Comparison of ENCODE assay signal across 14 mouse cellular contexts in genomic region chr11:66482501-66482900, GRCm38 (mm10). TPM values are rescaled to one million over a fixed set of nuclear protein-coding genes. Genes with fewer than 3 reads are reported as not detected.
DNase-seq lines count a peak whose midpoint lies in the region.
"Had no signal": no experiment of that assay in that cellular context is flagged by ENCODE, and none has a peak within 500 bp of the region (broad histone marks: within the 10 kb centered on the region; RNA-seq: fewer than 3 reads in every experiment).

No protein-coding gene starts in this region.

- DNase-seq in kidney, postnatal 14 days: peak; percentile 5
- DNase-seq in kidney, postnatal 36 days: no peak
- DNase-seq in right cerebral cortex, adult 18-20 months: peak; percentile 66
- no peak for DNase-seq in right cerebral cortex, postnatal 4 days
- peak; percentile 60 for DNase-seq in layer of hippocampus, adult 9-11 months
- peak; percentile 32 to 57 for DNase-seq in right cerebral cortex, postnatal 36 days (ENCODE audit: low spot score in 2 of 2)
- no peak for DNase-seq in adrenal gland, adult 8-10 months
- no peak for DNase-seq in gastrocnemius, postnatal 25 days
- DNase-seq: cerebellum, postnatal 36 days; heart, adult 2 months; heart, postnatal 36 days; kidney, adult 11 months; thymus, adult 18-20 months had no signal

RNA-seq across cellular contexts. Expression of gene Shisa6, which starts 43.3 kb away (rescaled TPM):
- total RNA-seq in adrenal gland, adult 8-10 months (2022): 1 to 10 TPM in 1 of 4 experiments, under 1 TPM in 3; 0.15 to 1.0 (median 0.61) TPM
- under 1 TPM; 0.13 to 0.95 TPM for total RNA-seq in gastrocnemius, postnatal 25 days (2021)
- total RNA-seq: CH12.LX had no signal

Comparison
In these comparisons a context has a peak if more than half of its experiments do, and no peak if none do; other contexts are left out.
1. DNase-seq: peak in kidney, postnatal 14 days (single experiment), right cerebral cortex, adult 18-20 months (single experiment), layer of hippocampus, adult 9-11 months (single experiment) and right cerebral cortex, postnatal 36 days (2 of 2); none in kidney, postnatal 36 days (0 of 2), right cerebral cortex, postnatal 4 days (single experiment), adrenal gland, adult 8-10 months (single experiment) and gastrocnemius, postnatal 25 days (single experiment).